Mouse (Mus musculus): ENCODE results near the gene Trim69. TPM values are rescaled to one million over a fixed set of nuclear protein-coding genes. Genes with fewer than 3 reads are reported as not detected.

Gene Trim69
- not detected in 2 replicates for total RNA-seq (2014; rRNA removed)
- polyA plus RNA-seq (2015; fragmentation: Nextera tagmentation; extraction: Ambion mirVana) = not detected in 2 replicates

GRCm38 (mm10) chr2:122160680-122161079 is at the start of gene Trim69:
TSS of gene Trim69 (plus strand) at chr2:122160700.
- Histone ChIP-seq H3K4me2 (ENCODE audit: low read depth) (no peak within 1 kb of the TSS), H3K9ac (no peak within 1 kb of the TSS), H3K27ac (ENCODE audit: low read depth, low read length) (no peak within 1 kb of the TSS), H3K27me3 (ENCODE audit: insufficient read depth, low read length) (no peaks in the 10 kb centered on the region), H3K4me1 (ENCODE audit: insufficient read depth) (no peaks in the 10 kb centered on the region), H3K4me3 (ENCODE audit: low read depth, low read length) (no peak within 1 kb of the TSS), H3K36me3 (ENCODE audit: insufficient read depth) (no peaks in the 10 kb centered on the region), H3K9me3 (ENCODE audit: low read length) (no peaks in the 10 kb centered on the region)
- peak; percentile 76 for DNase-seq
- peak; percentile 75 for TF ChIP-seq CTCF (IDR thresholded peaks at IDR 0.05; ENCODE audit: low read depth)
- peak; percentile 72 for ATAC-seq
- WGBS = 45% methylated on average over 2 of the region's 2 CpGs

DNA sequence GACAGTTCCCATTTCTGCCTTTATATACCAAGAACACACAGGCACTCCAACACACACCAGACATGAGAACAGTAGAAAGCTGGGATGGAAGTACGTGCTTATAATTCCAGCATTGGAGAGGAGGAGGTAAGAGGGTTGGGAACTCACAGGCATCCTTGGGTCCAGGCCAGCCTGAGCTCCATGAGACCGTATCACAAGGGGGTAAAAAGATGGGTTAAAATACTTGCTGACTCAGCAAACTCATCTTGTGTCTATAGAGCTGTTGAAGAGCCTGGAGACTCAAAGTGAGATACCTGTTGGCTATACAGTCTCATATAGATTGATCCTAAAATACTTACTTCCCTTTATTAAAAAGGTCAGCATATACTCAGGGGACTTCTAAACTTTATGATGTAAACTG is 43.6 kb upstream of the Trim69 start:
- TF ChIP-seq CTCF (IDR thresholded peaks at IDR 0.05; ENCODE audit: low read depth) = no peak
- H3K4me2 ChIP-seq (ENCODE audit: low read depth) = peak overlapping the region; percentile 68; the same call in 1 of the 2 replicates
- H3K27ac ChIP-seq (ENCODE audit: low read depth, low read length) = no peak overlapping the region
- no peak for DNase-seq
- H3K4me3 ChIP-seq (ENCODE audit: low read depth, low read length) = no peak overlapping the region
- no peaks in the 10 kb centered on the region for H3K27me3 ChIP-seq (ENCODE audit: insufficient read depth, low read length)
- no peak for ATAC-seq
- 90% methylated on average over 2 of the region's 2 CpGs for WGBS
- no peak overlapping the region for H3K9ac ChIP-seq
- H3K36me3 ChIP-seq (ENCODE audit: insufficient read depth) = peaks cover 16% of the 10 kb centered on the region
- peaks cover 7% of the 10 kb centered on the region for H3K4me1 ChIP-seq (ENCODE audit: insufficient read depth)
- H3K9me3 ChIP-seq (ENCODE audit: low read length) = no peaks in the 10 kb centered on the region

- WGBS = 1% methylated on average over 47 of the region's 47 CpGs
These were observed 42.2 kb upstream of the Trim69 start, which contains the start of gene Spg11 for GRCm38 (mm10) chr2:122117961-122118958. TSS of gene Spg11 (minus strand) at chr2:122118386.

DNA sequence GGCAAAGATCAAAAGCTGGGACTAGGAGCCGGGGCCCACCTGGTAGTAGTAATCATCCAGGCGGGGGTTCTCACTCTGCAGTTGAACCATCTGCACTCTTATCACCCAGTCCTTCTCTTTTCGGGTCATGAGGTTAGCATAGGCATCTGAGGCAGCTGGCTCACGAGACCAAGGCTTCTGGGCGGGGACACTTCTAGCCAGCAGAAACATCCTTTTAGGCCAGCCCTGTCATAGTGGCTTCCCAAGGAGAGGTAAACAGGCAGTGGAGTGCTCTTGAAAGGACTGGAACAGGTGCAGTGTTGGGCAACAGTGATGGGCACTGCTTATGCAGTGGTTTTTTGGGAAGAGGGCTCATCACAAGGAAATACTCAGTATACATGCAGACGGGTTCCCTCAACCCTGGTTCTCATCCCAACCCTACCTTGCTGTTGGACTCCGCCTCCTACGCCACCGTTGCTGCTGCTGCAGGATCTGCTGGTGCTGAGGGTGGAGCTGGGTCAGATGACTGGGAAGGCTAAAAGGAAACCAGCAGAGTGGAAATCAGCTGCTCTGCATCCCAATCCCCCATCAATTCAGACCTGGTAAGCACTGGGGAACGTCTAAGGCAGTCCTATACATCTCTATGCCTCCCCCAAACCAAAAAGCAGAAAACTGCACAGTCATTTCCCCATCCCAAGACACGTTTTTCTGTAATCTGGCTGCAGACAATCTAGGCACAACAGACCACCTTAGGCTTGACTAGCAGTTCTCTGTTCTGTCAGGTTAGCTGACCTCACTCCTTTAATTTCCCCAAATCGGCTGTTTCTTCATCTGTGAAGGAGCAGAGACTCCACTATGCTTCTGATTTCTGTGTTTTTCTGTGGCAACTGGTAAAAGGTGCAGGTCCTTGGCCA is 34.6 kb upstream of the Trim69 start:
- Histone ChIP-seq H3K4me2 (ENCODE audit: low read depth) (no peak overlapping the region), H3K27me3 (ENCODE audit: insufficient read depth, low read length) (no peaks in the 10 kb centered on the region), H3K4me3 (ENCODE audit: low read depth, low read length) (no peak overlapping the region), H3K36me3 (ENCODE audit: insufficient read depth) (no peaks in the 10 kb centered on the region), H3K27ac (ENCODE audit: low read depth, low read length) (no peak overlapping the region), H3K4me1 (ENCODE audit: insufficient read depth) (no peaks in the 10 kb centered on the region), H3K9me3 (ENCODE audit: low read length) (no peaks in the 10 kb centered on the region), H3K9ac (no peak overlapping the region)
- DNase-seq (no peak), ATAC-seq (no peak)
- WGBS = 57% methylated on average over 12 of the region's 12 CpGs
- TF ChIP-seq CTCF (IDR thresholded peaks at IDR 0.05; ENCODE audit: low read depth) = no peak

More at GRCm38 (mm10) chr2:122117961-122118958, 42.2 kb upstream of the Trim69 start, which contains the start of gene Spg11:
- Histone ChIP-seq H3K36me3 (ENCODE audit: insufficient read depth) (peaks cover 11% of the 10 kb centered on the region), H3K9me3 (ENCODE audit: low read length) (no peaks in the 10 kb centered on the region), H3K4me1 (ENCODE audit: insufficient read depth) (peaks cover 7% of the 10 kb centered on the region), H3K9ac (peak within 1 kb of the TSS; percentile 96), H3K4me3 (ENCODE audit: low read depth, low read length) (peak within 1 kb of the TSS; percentile 82), H3K27ac (ENCODE audit: low read depth, low read length) (peak within 1 kb of the TSS; percentile 94), H3K27me3 (ENCODE audit: insufficient read depth, low read length) (no peaks in the 10 kb centered on the region), H3K4me2 (ENCODE audit: low read depth) (peak within 1 kb of the TSS; percentile 68)
- peak; percentile 43 for TF ChIP-seq CTCF (IDR thresholded peaks at IDR 0.05; ENCODE audit: low read depth)
- peak; percentile 99 for ATAC-seq
- DNase-seq = peak; percentile 98

- TF ChIP-seq CTCF (IDR thresholded peaks at IDR 0.05; ENCODE audit: low read depth) = no peak
- Histone ChIP-seq H3K36me3 (ENCODE audit: insufficient read depth) (no peaks in the 10 kb centered on the region), H3K27me3 (ENCODE audit: insufficient read depth, low read length) (no peaks in the 10 kb centered on the region), H3K4me3 (ENCODE audit: low read depth, low read length) (no peak overlapping the region), H3K27ac (ENCODE audit: low read depth, low read length) (no peak overlapping the region), H3K4me1 (ENCODE audit: insufficient read depth) (no peaks in the 10 kb centered on the region), H3K9ac (no peak overlapping the region), H3K9me3 (ENCODE audit: low read length) (no peaks in the 10 kb centered on the region), H3K4me2 (ENCODE audit: low read depth) (no peak overlapping the region)
- DNase-seq = no peak
- WGBS = 45% methylated on average over 5 of the region's 5 CpGs
- ATAC-seq = no peak
These were observed 33.6 kb upstream of the Trim69 start for GRCm38 (mm10) chr2:122126765-122127347.

DNA sequence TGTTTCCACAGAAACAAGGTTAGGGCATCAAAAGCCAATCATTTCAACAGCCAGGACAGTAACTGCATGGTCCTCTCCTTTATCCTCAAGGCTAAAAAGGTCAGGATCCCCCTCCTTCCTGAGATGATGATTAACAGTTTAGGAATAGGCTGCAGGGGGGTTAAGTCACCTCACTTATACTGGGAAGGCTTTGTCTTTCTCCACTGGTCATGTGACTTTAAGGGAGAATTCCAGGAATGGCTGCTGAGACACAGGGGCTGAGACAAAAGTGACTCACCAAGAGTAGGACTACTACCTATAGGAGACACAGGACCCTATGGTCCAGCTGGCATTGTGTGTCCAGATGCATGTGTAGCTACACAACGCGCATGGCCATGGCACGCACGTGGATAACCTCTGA is 32.9 kb upstream of the Trim69 start:
- DNase-seq (no peak), ATAC-seq (no peak)
- 94% methylated on average over 4 of the region's 4 CpGs for WGBS
- Histone ChIP-seq H3K4me3 (ENCODE audit: low read depth, low read length) (no peak overlapping the region), H3K4me2 (ENCODE audit: low read depth) (no peak overlapping the region), H3K9ac (no peak overlapping the region), H3K36me3 (ENCODE audit: insufficient read depth) (no peaks in the 10 kb centered on the region), H3K9me3 (ENCODE audit: low read length) (no peaks in the 10 kb centered on the region), H3K4me1 (ENCODE audit: insufficient read depth) (no peaks in the 10 kb centered on the region), H3K27ac (ENCODE audit: low read depth, low read length) (no peak overlapping the region), H3K27me3 (ENCODE audit: insufficient read depth, low read length) (no peaks in the 10 kb centered on the region)
- no peak for TF ChIP-seq CTCF (IDR thresholded peaks at IDR 0.05; ENCODE audit: low read depth)
